Mouse (Mus musculus) heart, adult 2 months (tissue): ENCODE measurements around the gene Slc9a9.

Source experiments
- EP300 ChIP-seq: fragments of 200-500 bp; IDR thresholded peaks from 2 replicates; pipeline ENCODE4 v1.6.1; 2011; ENCODE audit warnings: low read depth, low read length, control low read depth; ENCODE audit not compliant: insufficient read depth
- POLR2A ChIP-seq: fragments of 200-500 bp; IDR thresholded peaks from 2 replicates; pipeline ENCODE4 v1.6.1; 2011; ENCODE audit warnings: mild to moderate bottlenecking, low read depth, low read length, control low read depth; ENCODE audit not compliant: insufficient read depth

DNA sequence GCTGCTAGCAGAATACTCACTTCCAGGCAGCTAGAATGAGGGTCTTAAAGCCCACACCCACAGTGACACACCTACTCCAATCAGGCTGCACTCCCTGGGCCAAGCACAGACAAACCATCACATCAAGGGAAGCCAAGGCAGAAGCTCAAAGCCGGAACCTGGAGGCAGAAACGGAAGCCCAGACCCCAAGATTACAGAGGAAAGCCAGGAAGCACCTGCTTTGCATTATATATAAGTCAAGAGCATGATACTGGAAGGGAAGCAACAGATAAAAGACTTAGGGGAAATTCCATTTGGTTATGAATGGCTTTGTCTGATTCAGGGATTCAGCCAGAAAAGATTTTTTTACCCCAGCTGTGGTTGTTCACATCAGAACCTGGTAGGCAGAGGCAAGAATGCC, 47.8 kb upstream of the Slc9a9 start:
- no peak for TF ChIP-seq EP300
- TF ChIP-seq POLR2A = no peak
